Mouse (Mus musculus) midbrain, embryonic 11.5 days (tissue): Measurements from ENCODE around the gene Vps37c. TPM values are rescaled to one million over a fixed set of nuclear protein-coding genes. Genes with fewer than 3 reads are reported as not detected.

Source experiments
- ATAC-seq: fragments of 200-750 bp; cut with Nextera tagmentation; 2 replicates; pipeline ENCODE4 v1.8.0; 2017; ENCODE audit warnings: moderate TSS enrichment, moderate library complexity; ENCODE audit not compliant: low FRiP score
- DNase-seq: peaks from one replicate; pipeline ENCODE4 v3.0.0; 2015; ENCODE audit warnings: low spot score; ENCODE audit errors: missing footprints
- H3K27ac ChIP-seq: fragments of 300-500 bp; sonication (generic); 2 replicates; pipeline ENCODE4 v1.5.1; 2014; ENCODE audit warnings: low read depth, low read length
- H3K27me3 ChIP-seq: fragments of 300-500 bp; sonication (generic); 2 replicates; pipeline ENCODE4 v1.6.1; 2014; ENCODE audit warnings: mild to moderate bottlenecking, low read length, moderate library complexity, mixed read lengths; ENCODE audit not compliant: control insufficient read depth, insufficient read depth
- H3K36me3 ChIP-seq: fragments of 300-500 bp; sonication (generic); 2 replicates; pipeline ENCODE4 v1.6.1; 2014; ENCODE audit warnings: mild to moderate bottlenecking, low read length, moderate library complexity, mixed read lengths; ENCODE audit not compliant: control insufficient read depth, insufficient read depth
- H3K4me1 ChIP-seq: fragments of 300-500 bp; sonication (generic); 2 replicates; pipeline ENCODE4 v1.6.1; 2014; ENCODE audit warnings: low read length; ENCODE audit not compliant: control insufficient read depth, insufficient read depth
- H3K4me2 ChIP-seq: fragments of 300-500 bp; sonication (generic); 2 replicates; pipeline ENCODE4 v1.6.1; 2014; ENCODE audit warnings: mild to moderate bottlenecking, moderate library complexity
- H3K4me3 ChIP-seq: fragments of 300-500 bp; sonication (generic); 2 replicates; pipeline ENCODE4 v1.5.1; 2014; ENCODE audit warnings: low read depth, low read length
- H3K9ac ChIP-seq: fragments of 300-500 bp; sonication (generic); 2 replicates; pipeline ENCODE4 v1.6.1; 2014; ENCODE audit warnings: low read length
- H3K9me3 ChIP-seq: fragments of 300-500 bp; sonication (generic); 2 replicates; pipeline ENCODE4 v1.6.1; 2016; ENCODE audit warnings: low read length; ENCODE audit not compliant: control insufficient read depth
- WGBS: fragments of 180-500 bp; shearing (Covaris S2); extraction: QIAGEN DNeasy Blood & Tissue Kit; methylation state at CpG from one replicate; pipeline ENCODE4 v1.1.7; 2014; 5-methylcytosine and 5-hydroxymethylcytosine counted together
- polyA plus RNA-seq: library from polyadenylated mRNA; unstranded; fragments of >200 nt; fragmentation: Nextera tagmentation; extraction: Ambion mirVana; gene quantifications from 2 replicates; pipeline ENCODE4 v1.2.1, GENCODE M21; 2014

Gene Vps37c
- polyA plus RNA-seq, 1 experiment from 2014 or later = 26.0 TPM

DNA sequence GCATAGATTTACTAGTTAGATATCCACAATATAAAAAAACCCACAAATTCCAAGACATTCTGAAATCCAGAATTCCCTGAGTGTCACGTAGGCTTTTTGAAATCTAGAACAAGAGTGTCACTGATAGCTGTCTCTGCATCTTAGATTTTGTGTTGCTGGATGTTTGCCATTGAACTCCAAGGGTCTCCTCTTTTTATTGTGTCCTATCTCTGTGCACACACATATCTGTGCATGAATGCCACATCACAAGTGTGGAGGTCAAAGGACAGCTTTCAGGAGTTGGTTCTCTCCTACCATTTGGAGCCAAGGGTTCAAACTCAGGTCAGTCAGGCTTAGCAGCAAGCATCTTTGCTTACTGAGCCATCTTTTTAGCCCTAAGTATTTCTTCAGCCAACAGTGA is 19.3 kb downstream of the Vps37c start:
- no peak overlapping the region for H3K4me2 ChIP-seq
- no peak for ATAC-seq
- no peak overlapping the region for H3K9ac ChIP-seq
- peak; percentile 56 for DNase-seq
- no peak overlapping the region for H3K4me3 ChIP-seq
- no peak overlapping the region for H3K27ac ChIP-seq
- no peaks in the 10 kb centered on the region for H3K9me3 ChIP-seq
- no peaks in the 10 kb centered on the region for H3K27me3 ChIP-seq
- H3K36me3 ChIP-seq = peaks cover 14% of the 10 kb centered on the region
- peaks cover 8% of the 10 kb centered on the region for H3K4me1 ChIP-seq
- WGBS = 94% methylated on average over 1 of the region's 1 CpGs

DNA sequence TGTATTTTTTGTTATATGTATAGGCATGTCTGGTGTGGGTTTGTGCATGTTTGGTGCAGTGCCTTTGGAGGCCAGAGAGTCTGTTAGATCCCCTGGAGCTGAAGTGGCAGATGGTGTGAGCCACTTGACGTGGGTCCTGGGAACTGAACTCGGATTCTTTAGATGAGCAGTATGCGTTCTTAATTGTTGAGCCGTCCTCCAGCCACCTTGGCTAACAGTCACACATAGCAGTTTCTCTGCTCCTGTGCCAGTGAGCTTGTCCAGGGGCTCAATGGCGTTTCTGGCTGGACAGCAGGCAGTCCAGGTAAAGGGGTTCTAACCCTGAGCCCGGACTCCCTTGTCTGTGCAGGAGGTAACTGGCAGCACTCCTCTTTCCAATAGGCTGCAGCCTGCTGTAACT is 20.4 kb downstream of the Vps37c start:
- H3K4me2 ChIP-seq = no peak overlapping the region
- no peak for ATAC-seq
- H3K27ac ChIP-seq = no peak overlapping the region
- WGBS = 72% methylated on average over 6 of the region's 6 CpGs
- DNase-seq = peak; percentile 72
- H3K9me3 ChIP-seq = no peaks in the 10 kb centered on the region
- no peak overlapping the region for H3K4me3 ChIP-seq
- no peaks in the 10 kb centered on the region for H3K27me3 ChIP-seq
- H3K4me1 ChIP-seq = peaks cover 8% of the 10 kb centered on the region
- H3K36me3 ChIP-seq = peaks cover 19% of the 10 kb centered on the region
- no peak overlapping the region for H3K9ac ChIP-seq

DNA sequence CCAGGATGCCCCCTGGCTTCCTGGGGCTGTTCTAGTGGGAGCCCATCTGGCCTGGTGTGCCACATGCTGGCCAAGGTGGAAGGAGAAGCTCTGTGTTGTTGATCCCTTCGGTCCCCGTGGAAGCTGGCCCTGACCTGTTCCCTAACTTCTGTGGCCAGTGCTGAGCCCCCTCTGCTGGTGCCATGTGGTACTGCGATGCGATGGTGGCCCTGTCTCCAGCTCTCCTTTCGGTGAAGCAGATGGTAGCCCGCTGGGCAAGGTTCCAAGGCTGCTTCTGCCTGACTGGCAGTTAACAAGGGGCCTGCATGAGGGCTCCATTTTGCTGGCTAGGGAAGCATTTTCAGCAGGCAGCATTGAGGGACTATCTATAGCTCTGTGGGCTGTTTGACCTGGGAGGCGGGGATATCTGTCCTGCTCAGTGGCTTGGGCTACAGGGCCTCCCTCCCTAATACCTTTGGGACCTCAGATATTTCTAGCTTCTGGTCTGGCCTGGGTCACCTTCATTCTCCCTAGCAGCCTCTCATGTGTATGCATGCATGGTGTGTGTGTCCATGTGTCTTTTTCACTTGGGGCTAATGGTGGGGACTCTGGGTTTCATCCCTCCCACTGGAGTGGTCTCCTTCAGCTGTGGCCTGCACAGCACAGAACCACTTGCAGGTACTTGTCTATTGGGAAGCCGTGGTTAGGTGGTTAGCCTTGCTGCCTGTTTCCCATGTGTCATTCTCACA is 21.0 kb downstream of the Vps37c start:
- Histone ChIP-seq H3K27ac (peak overlapping the region; percentile 11; the same call in 1 of the 2 replicates), H3K4me1 (peaks cover 8% of the 10 kb centered on the region), H3K27me3 (no peaks in the 10 kb centered on the region), H3K9me3 (no peaks in the 10 kb centered on the region), H3K4me2 (no peak overlapping the region), H3K4me3 (no peak overlapping the region), H3K9ac (peak overlapping the region; percentile 12; the same call in 1 of the 2 replicates), H3K36me3 (peaks cover 19% of the 10 kb centered on the region)
- ATAC-seq (peak; percentile 82), DNase-seq (peak; percentile 100)
- 20% methylated on average over 8 of the region's 8 CpGs for WGBS

GRCm38 (mm10) chr19:10710088-10710511 is 21.6 kb downstream of the Vps37c start:
- no peaks in the 10 kb centered on the region for H3K9me3 ChIP-seq
- 0 out of 2 replicates have a peak overlapping the region, but pooled peaks have one; percentile 12 for H3K9ac ChIP-seq
- ATAC-seq = peak; percentile 12
- H3K27me3 ChIP-seq = no peaks in the 10 kb centered on the region
- H3K4me3 ChIP-seq = no peak overlapping the region
- H3K36me3 ChIP-seq = peaks cover 19% of the 10 kb centered on the region
- WGBS = 80% methylated on average over 9 of the region's 9 CpGs
- H3K4me1 ChIP-seq = peaks cover 8% of the 10 kb centered on the region
- peak; percentile 86 for DNase-seq
- no peak overlapping the region for H3K27ac ChIP-seq
- no peak overlapping the region for H3K4me2 ChIP-seq

- Histone ChIP-seq H3K9ac (no peak overlapping the region), H3K4me1 (peaks cover 8% of the 10 kb centered on the region), H3K9me3 (no peaks in the 10 kb centered on the region), H3K27me3 (no peaks in the 10 kb centered on the region), H3K27ac (no peak overlapping the region), H3K36me3 (peaks cover 19% of the 10 kb centered on the region), H3K4me3 (no peak overlapping the region), H3K4me2 (no peak overlapping the region)
- DNase-seq = peak; percentile 17
- 93% methylated on average over 4 of the region's 4 CpGs for WGBS
- ATAC-seq = no peak
Measured at GRCm38 (mm10) chr19:10710751-10711150, 22.2 kb downstream of the Vps37c start.

- Histone ChIP-seq H3K9me3 (no peaks in the 10 kb centered on the region), H3K4me3 (no peak overlapping the region), H3K9ac (no peak overlapping the region), H3K36me3 (peaks cover 19% of the 10 kb centered on the region), H3K4me2 (no peak overlapping the region), H3K4me1 (peaks cover 8% of the 10 kb centered on the region), H3K27me3 (no peaks in the 10 kb centered on the region), H3K27ac (no peak overlapping the region)
- 92% methylated on average over 7 of the region's 7 CpGs for WGBS
- DNase-seq (no peak), ATAC-seq (no peak)
Measured at GRCm38 (mm10) chr19:10712194-10712593, 23.7 kb downstream of the Vps37c start.

GRCm38 (mm10) chr19:10712646-10713045 is 24.1 kb downstream of the Vps37c start:
- ATAC-seq (no peak), DNase-seq (peak; percentile 45)
- no peaks in the 10 kb centered on the region for H3K9me3 ChIP-seq
- 92% methylated on average over 11 of the region's 12 CpGs for WGBS
- peaks cover 8% of the 10 kb centered on the region for H3K4me1 ChIP-seq
- H3K9ac ChIP-seq = no peak overlapping the region
- peaks cover 19% of the 10 kb centered on the region for H3K36me3 ChIP-seq
- no peak overlapping the region for H3K4me2 ChIP-seq
- H3K27me3 ChIP-seq = no peaks in the 10 kb centered on the region
- no peak overlapping the region for H3K4me3 ChIP-seq
- no peak overlapping the region for H3K27ac ChIP-seq

DNA sequence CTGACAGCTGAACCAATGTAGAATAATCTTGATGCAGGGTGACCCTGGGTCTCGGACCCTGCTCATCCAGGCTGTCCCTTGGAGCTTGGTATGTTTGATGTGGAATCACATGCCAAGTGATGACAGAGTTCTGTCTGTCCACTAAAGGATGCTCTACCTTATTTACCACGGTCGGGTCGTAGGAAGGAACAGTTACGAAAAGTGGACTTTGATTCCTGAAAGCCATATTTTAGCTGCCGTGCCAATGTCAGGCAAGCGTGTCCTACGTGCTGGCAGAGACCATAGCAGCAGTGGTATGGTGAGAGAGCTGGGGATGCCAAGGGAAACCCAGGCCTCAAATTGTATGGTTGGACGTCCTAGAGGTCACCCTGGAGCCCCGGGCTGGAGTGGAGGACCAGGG is 25.0 kb downstream of the Vps37c start:
- Histone ChIP-seq H3K27me3 (no peaks in the 10 kb centered on the region), H3K27ac (no peak overlapping the region), H3K36me3 (peaks cover 19% of the 10 kb centered on the region), H3K9me3 (no peaks in the 10 kb centered on the region), H3K4me2 (no peak overlapping the region), H3K9ac (no peak overlapping the region), H3K4me3 (no peak overlapping the region), H3K4me1 (peaks cover 8% of the 10 kb centered on the region)
- WGBS = 94% methylated on average over 10 of the region's 10 CpGs
- DNase-seq = no peak
- no peak for ATAC-seq

- Histone ChIP-seq H3K4me2 (no peak overlapping the region), H3K9me3 (no peaks in the 10 kb centered on the region), H3K36me3 (peaks cover 19% of the 10 kb centered on the region), H3K9ac (no peak overlapping the region), H3K27ac (no peak overlapping the region), H3K4me3 (no peak overlapping the region), H3K27me3 (no peaks in the 10 kb centered on the region), H3K4me1 (peaks cover 6% of the 10 kb centered on the region)
- WGBS = 89% methylated on average over 6 of the region's 6 CpGs
- no peak for ATAC-seq
- peak; percentile 45 for DNase-seq
Measured at GRCm38 (mm10) chr19:10714168-10714567, 25.6 kb downstream of the Vps37c start.
